Mouse (Mus musculus) cortical plate, adult 2 months (tissue): ENCODE measurements around the gene Tmem132b. TPM values are rescaled to one million over a fixed set of nuclear protein-coding genes. Genes with fewer than 3 reads are reported as not detected.
A peak's percentile ranks its signal among the peaks of the same experiment; 100 is the strongest.

ENCODE experiments used
- H3K27ac ChIP-seq: fragments of 200-500 bp; 2 replicates; pipeline ENCODE4 v1.5.1; 2012; ENCODE audit warnings: low read length, control low read depth, inconsistent platforms; ENCODE audit not compliant: insufficient read depth
- H3K4me1 ChIP-seq: fragments of 200-500 bp; 2 replicates; pipeline ENCODE4 v1.6.1; 2011; ENCODE audit warnings: low read length; ENCODE audit not compliant: control insufficient read depth, insufficient read depth
- H3K4me3 ChIP-seq: fragments of 200-500 bp; 2 replicates; pipeline ENCODE4 v1.5.1; 2011; ENCODE audit warnings: mild to moderate bottlenecking, low read length, control low read depth; ENCODE audit not compliant: insufficient read depth
- CTCF ChIP-seq: fragments of 200-500 bp; IDR thresholded peaks from 2 replicates; pipeline ENCODE4 v1.5.1; 2011; ENCODE audit warnings: mild to moderate bottlenecking, control low read depth, low read length; ENCODE audit not compliant: insufficient read depth; ENCODE audit errors: extremely low read depth
- POLR2A ChIP-seq: fragments of 200-500 bp; IDR thresholded peaks from 2 replicates; pipeline ENCODE4 v1.6.1; 2011; ENCODE audit warnings: mild to moderate bottlenecking, low read length, control low read depth; ENCODE audit not compliant: insufficient read depth; ENCODE audit errors: extremely low read depth
- polyA plus RNA-seq: library from polyadenylated mRNA; depleted of rRNA; stranded (reverse); fragments of >200 nt; gene quantifications from 2 replicates; pipeline ENCODE4 v1.2.3, GENCODE M21; 2012

Gene Tmem132b
- polyA plus RNA-seq, 1 experiment = 31.5 TPM

- TF ChIP-seq POLR2A (no peak), CTCF (no peak)
- Histone ChIP-seq H3K27ac (peak overlapping the region; percentile 33; the same call in 1 of the 2 replicates), H3K4me3 (no peak overlapping the region), H3K4me1 (peaks cover 12% of the 10 kb centered on the region)
These were observed 235.4 kb downstream of the Tmem132b start for GRCm38 (mm10) chr5:125766941-125767340.

- H3K4me3 ChIP-seq = no peak overlapping the region
- peaks cover 12% of the 10 kb centered on the region for H3K4me1 ChIP-seq
- 0 out of 2 replicates have a peak overlapping the region, but pooled peaks have one; percentile 21 for H3K27ac ChIP-seq
- TF ChIP-seq CTCF = no peak
- no peak for TF ChIP-seq POLR2A
These were observed 236.4 kb downstream of the Tmem132b start for GRCm38 (mm10) chr5:125767950-125768349.

GRCm38 (mm10) chr5:125772238-125772637 lies 240.7 kb downstream of the Tmem132b start:
- Histone ChIP-seq H3K27ac (no peak overlapping the region), H3K4me1 (peaks cover 5% of the 10 kb centered on the region; the same call in 1 of the 2 replicates), H3K4me3 (no peak overlapping the region)
- peak; percentile 36; the same call in 1 of the 2 replicates for TF ChIP-seq CTCF
- TF ChIP-seq POLR2A = no peak

GRCm38 (mm10) chr5:125772756-125773155 lies 241.2 kb downstream of the Tmem132b start:
- Histone ChIP-seq H3K4me1 (peaks cover 4% of the 10 kb centered on the region; the same call in 1 of the 2 replicates), H3K4me3 (no peak overlapping the region), H3K27ac (no peak overlapping the region)
- TF ChIP-seq CTCF = no peak
- TF ChIP-seq POLR2A = no peak

GRCm38 (mm10) chr5:125780332-125780731 lies 248.8 kb downstream of the Tmem132b start:
- TF ChIP-seq CTCF = no peak
- TF ChIP-seq POLR2A = no peak
- Histone ChIP-seq H3K27ac (no peak overlapping the region), H3K4me3 (no peak overlapping the region), H3K4me1 (peaks cover 2% of the 10 kb centered on the region; the same call in 1 of the 2 replicates)

GRCm38 (mm10) chr5:125792643-125793042 lies 261.1 kb downstream of the Tmem132b start:
- Histone ChIP-seq H3K4me3 (no peak overlapping the region), H3K27ac (no peak overlapping the region), H3K4me1 (no peaks in the 10 kb centered on the region)
- TF ChIP-seq POLR2A (no peak), CTCF (0 out of 2 replicates have a peak, but pooled peaks have one; percentile 12)

- H3K4me1 ChIP-seq = no peaks in the 10 kb centered on the region
- no peak overlapping the region for H3K4me3 ChIP-seq
- no peak overlapping the region for H3K27ac ChIP-seq
- TF ChIP-seq POLR2A (no peak), CTCF (no peak)
These were observed 262.7 kb downstream of the Tmem132b start for GRCm38 (mm10) chr5:125794318-125794717.

- TF ChIP-seq POLR2A = no peak
- no peak for TF ChIP-seq CTCF
- no peak overlapping the region for H3K27ac ChIP-seq
These were observed 268.0 kb downstream of the Tmem132b start for GRCm38 (mm10) chr5:125799622-125800021.

GRCm38 (mm10) chr5:125800025-125800424 lies 268.5 kb downstream of the Tmem132b start:
- H3K4me3 ChIP-seq = no peak overlapping the region
- no peak for TF ChIP-seq POLR2A
- peak; percentile 54 for TF ChIP-seq CTCF

More at GRCm38 (mm10) chr5:125799622-125800021, 268.0 kb downstream of the Tmem132b start:
- Histone ChIP-seq H3K4me3 (no peak overlapping the region), H3K4me1 (no peaks in the 10 kb centered on the region; the same call in 1 of the 2 replicates)

GRCm38 (mm10) chr5:125802801-125803200 lies 271.2 kb downstream of the Tmem132b start:
- H3K4me3 ChIP-seq = no peak overlapping the region
- H3K27ac ChIP-seq = no peak overlapping the region
- TF ChIP-seq CTCF (no peak), POLR2A (no peak)
- no peaks in the 10 kb centered on the region; the same call in none of the 2 replicates for H3K4me1 ChIP-seq

More at GRCm38 (mm10) chr5:125800025-125800424, 268.5 kb downstream of the Tmem132b start:
- H3K4me1 ChIP-seq = no peaks in the 10 kb centered on the region; the same call in 1 of the 2 replicates
- H3K27ac ChIP-seq = no peak overlapping the region

GRCm38 (mm10) chr5:125805327-125805726 lies 273.8 kb downstream of the Tmem132b start:
- no peak for TF ChIP-seq CTCF
- TF ChIP-seq POLR2A = no peak
- no peaks in the 10 kb centered on the region; the same call in none of the 2 replicates for H3K4me1 ChIP-seq
- peak overlapping the region; percentile 93; the same call in 1 of the 2 replicates for H3K27ac ChIP-seq
- no peak overlapping the region for H3K4me3 ChIP-seq
